Mouse (Mus musculus) limb, embryonic 14.5 days (tissue): Measurements from ENCODE around the gene Dnah3. TPM values are rescaled to one million over a fixed set of nuclear protein-coding genes. Genes with fewer than 3 reads are reported as not detected.

Source experiments
- ATAC-seq: fragments of 200-750 bp; cut with Nextera tagmentation; 2 replicates; pipeline ENCODE4 v1.8.0; 2017; ENCODE audit warnings: low read depth, moderate number of reproducible peaks, moderate TSS enrichment; ENCODE audit not compliant: low FRiP score
- DNase-seq: peaks from one replicate; pipeline ENCODE4 v3.0.0-alpha.2; 2015; ENCODE audit warnings: low spot score
- H3K27ac ChIP-seq: fragments of 300-500 bp; sonication (generic); replicated peaks from 2 replicates; pipeline ENCODE4 v1.5.1; 2014; ENCODE audit warnings: low read depth, mild to moderate bottlenecking, low read length, moderate library complexity, mixed read lengths
- H3K27me3 ChIP-seq: fragments of 300-500 bp; sonication (generic); 2 replicates; pipeline ENCODE4 v1.6.1; 2014; ENCODE audit warnings: low read length, mixed read lengths; ENCODE audit not compliant: control insufficient read depth, insufficient read depth
- H3K36me3 ChIP-seq: fragments of 300-500 bp; sonication (generic); 2 replicates; pipeline ENCODE4 v1.6.1; 2014; ENCODE audit warnings: mild to moderate bottlenecking, low read length, moderate library complexity, mixed read lengths; ENCODE audit not compliant: control insufficient read depth, insufficient read depth
- H3K4me1 ChIP-seq: fragments of 300-500 bp; sonication (generic); 2 replicates; pipeline ENCODE4 v1.6.1; 2014; ENCODE audit warnings: antibody characterized with exemption, low read length, mixed read lengths; ENCODE audit not compliant: control insufficient read depth, insufficient read depth
- H3K4me2 ChIP-seq: fragments of 300-500 bp; sonication (generic); replicated peaks from 2 replicates; pipeline ENCODE4 v1.6.1; 2014; ENCODE audit warnings: low read depth, mild to moderate bottlenecking, low read length, moderate library complexity; ENCODE audit not compliant: severe bottlenecking
- H3K4me3 ChIP-seq: fragments of 300-500 bp; sonication (generic); replicated peaks from 2 replicates; pipeline ENCODE4 v1.5.1; 2014; ENCODE audit warnings: low read length
- H3K9ac ChIP-seq: fragments of 300-500 bp; sonication (generic); 2 replicates; pipeline ENCODE4 v1.6.1; 2014; ENCODE audit warnings: mild to moderate bottlenecking, low read depth, low read length, moderate library complexity; ENCODE audit not compliant: severe bottlenecking
- H3K9me3 ChIP-seq: fragments of 300-500 bp; sonication (generic); 2 replicates; pipeline ENCODE4 v1.6.1; 2016; ENCODE audit warnings: low read length; ENCODE audit not compliant: control insufficient read depth
- POLR2A ChIP-seq: fragments of 200-500 bp; IDR thresholded peaks from 2 replicates; pipeline ENCODE4 v1.8.0; 2012; ENCODE audit warnings: inconsistent platforms, mild to moderate bottlenecking, moderate library complexity, borderline replicate concordance; ENCODE audit not compliant: insufficient read depth, insufficient read length; ENCODE audit errors: extremely low read depth
- WGBS: fragments of 180-500 bp; shearing (Covaris S2); extraction: QIAGEN DNeasy Blood & Tissue Kit; methylation state at CpG from one replicate; pipeline ENCODE4 v1.1.7; 2014; 5-methylcytosine and 5-hydroxymethylcytosine counted together
- polyA plus RNA-seq, 2 experiments: library from polyadenylated mRNA; depleted of rRNA in 1 of 2; stranded (reverse) in 1 of 2; unstranded in 1 of 2; fragments of >200 nt; fragmentation: Nextera tagmentation in 1 of 2; extraction: Ambion mirVana in 1 of 2; gene quantifications; 2 replicates each; pipeline versions ENCODE4 v1.2.1 to v1.2.3; 2012 to 2014

Gene Dnah3
- polyA plus RNA-seq, 2 experiments: 0.01 TPM; not detected in 1

- TF ChIP-seq POLR2A: no peak
- H3K9ac ChIP-seq: no peak overlapping the region
- no peak overlapping the region for H3K4me3 ChIP-seq
- no peaks in the 10 kb centered on the region for H3K36me3 ChIP-seq
- no peaks in the 10 kb centered on the region for H3K4me1 ChIP-seq
- DNase-seq (no peak), ATAC-seq (no peak)
- H3K27me3 ChIP-seq: no peaks in the 10 kb centered on the region
- H3K9me3 ChIP-seq: no peaks in the 10 kb centered on the region
- 82% methylated on average over 1 of the region's 1 CpGs for WGBS
- no peak overlapping the region for H3K4me2 ChIP-seq
- no peak overlapping the region for H3K27ac ChIP-seq
Measured at GRCm38 (mm10) chr7:120064045-120064444, 31.0 kb downstream of the Dnah3 start.

GRCm38 (mm10) chr7:120055479-120055878 is 39.6 kb downstream of the Dnah3 start:
- Histone ChIP-seq H3K36me3 (no peaks in the 10 kb centered on the region), H3K4me3 (no peak overlapping the region), H3K4me2 (no peak overlapping the region), H3K9me3 (no peaks in the 10 kb centered on the region), H3K27me3 (no peaks in the 10 kb centered on the region), H3K9ac (no peak overlapping the region), H3K4me1 (no peaks in the 10 kb centered on the region), H3K27ac (no peak overlapping the region)
- TF ChIP-seq POLR2A: no peak
- DNase-seq (no peak), ATAC-seq (no peak)
- 83% methylated on average over 3 of the region's 3 CpGs for WGBS

- DNase-seq: no peak
- no peaks in the 10 kb centered on the region for H3K4me1 ChIP-seq
- no peaks in the 10 kb centered on the region for H3K27me3 ChIP-seq
- H3K9ac ChIP-seq: no peak overlapping the region
- no peak for TF ChIP-seq POLR2A
- no peak for ATAC-seq
- H3K36me3 ChIP-seq: no peaks in the 10 kb centered on the region
- WGBS: 13% methylated on average over 1 of the region's 2 CpGs
- no peak overlapping the region for H3K4me2 ChIP-seq
- no peak overlapping the region for H3K4me3 ChIP-seq
- no peaks in the 10 kb centered on the region for H3K9me3 ChIP-seq
- H3K27ac ChIP-seq: no peak overlapping the region
Measured at GRCm38 (mm10) chr7:120054016-120054415, 41.1 kb downstream of the Dnah3 start.

DNA sequence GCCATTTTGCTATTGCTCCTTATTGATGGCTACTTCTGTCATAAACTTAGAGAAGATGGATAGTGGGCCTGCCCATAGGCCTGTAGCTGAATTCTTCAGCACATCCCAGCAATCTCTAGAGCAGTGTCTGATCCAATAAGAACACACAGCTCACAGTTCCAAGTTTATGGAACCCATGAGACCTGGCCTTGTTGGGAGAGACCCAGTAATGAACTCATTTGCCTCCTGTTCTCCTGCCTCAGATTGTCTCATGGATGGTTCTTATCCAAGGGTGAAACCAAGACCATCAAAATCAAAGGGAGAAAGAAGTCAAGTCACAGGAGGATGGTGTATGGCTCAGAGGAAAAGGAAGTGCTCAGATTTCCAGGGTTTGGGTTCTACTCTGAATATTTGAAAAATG is 44.6 kb downstream of the Dnah3 start:
- DNase-seq: no peak
- H3K4me1 ChIP-seq: no peaks in the 10 kb centered on the region
- no peaks in the 10 kb centered on the region for H3K27me3 ChIP-seq
- ATAC-seq: no peak
- H3K4me3 ChIP-seq: no peak overlapping the region
- H3K9me3 ChIP-seq: no peaks in the 10 kb centered on the region
- no peak for TF ChIP-seq POLR2A
- no peak overlapping the region for H3K4me2 ChIP-seq
- no peak overlapping the region for H3K9ac ChIP-seq
- H3K27ac ChIP-seq: no peak overlapping the region
- H3K36me3 ChIP-seq: no peaks in the 10 kb centered on the region

GRCm38 (mm10) chr7:120043990-120044389 is 51.1 kb downstream of the Dnah3 start:
- no peak for DNase-seq
- Histone ChIP-seq H3K4me2 (no peak overlapping the region), H3K27ac (no peak overlapping the region), H3K4me3 (no peak overlapping the region), H3K36me3 (no peaks in the 10 kb centered on the region), H3K4me1 (no peaks in the 10 kb centered on the region), H3K9me3 (no peaks in the 10 kb centered on the region), H3K27me3 (no peaks in the 10 kb centered on the region), H3K9ac (no peak overlapping the region)
- 83% methylated on average over 3 of the region's 3 CpGs for WGBS
- TF ChIP-seq POLR2A: no peak
- no peak for ATAC-seq

GRCm38 (mm10) chr7:120036422-120036821 is 58.7 kb downstream of the Dnah3 start:
- no peak for TF ChIP-seq POLR2A
- DNase-seq (no peak), ATAC-seq (no peak)
- no peaks in the 10 kb centered on the region for H3K9me3 ChIP-seq
- H3K4me2 ChIP-seq: no peak overlapping the region
- H3K27me3 ChIP-seq: no peaks in the 10 kb centered on the region
- H3K27ac ChIP-seq: no peak overlapping the region
- no peaks in the 10 kb centered on the region for H3K36me3 ChIP-seq
- no peaks in the 10 kb centered on the region for H3K4me1 ChIP-seq
- no peak overlapping the region for H3K4me3 ChIP-seq
- 78% methylated on average over 5 of the region's 5 CpGs for WGBS
- no peak overlapping the region for H3K9ac ChIP-seq
